Mouse (Mus musculus): ENCODE measurements at regions not wholly inside any gene's neighbourhood (a gene's known extent, or its start where the extent isn't known, plus 50 kb on each side); places are given as distances from the start of the nearest gene placed in this dataset.

DNA sequence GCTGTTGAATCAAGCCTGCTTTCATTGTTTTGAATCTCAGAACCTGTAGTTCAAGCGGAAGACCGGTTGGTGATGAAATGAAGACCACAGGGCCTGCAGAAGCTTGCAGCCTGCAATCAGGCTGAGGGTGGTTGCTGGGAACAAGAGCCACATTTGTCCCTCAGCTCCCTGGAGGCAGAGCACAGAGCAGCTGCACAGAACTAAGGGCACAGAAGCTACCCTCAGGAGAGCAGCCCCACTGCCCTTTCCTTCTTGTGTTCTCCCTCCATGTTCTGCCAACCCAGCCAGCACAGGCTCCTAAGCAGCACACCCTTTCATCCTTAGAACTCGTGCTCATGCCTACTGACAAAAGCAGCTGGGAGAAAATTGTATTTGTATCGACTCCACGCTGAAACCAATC is 225.9 kb upstream of the Zbtb20 start:
- no peak for TF ChIP-seq EP300 (IDR thresholded peaks at IDR 0.05; ENCODE audit: low read depth)
- no peak for TF ChIP-seq CTCF (IDR thresholded peaks at IDR 0.05; ENCODE audit: low read depth)
- Histone ChIP-seq H3K27ac (ENCODE audit: low read depth) (no peak overlapping the region), H3K4me1 (ENCODE audit: control insufficient read depth, insufficient read depth) (no peaks in the 10 kb centered on the region), H3K36me3 (replicated peaks; ENCODE audit: control insufficient read depth, insufficient read depth, low read length) (no peaks in the 10 kb centered on the region), H3K9me3 (replicated peaks; ENCODE audit: control insufficient read depth, low read length) (no peaks in the 10 kb centered on the region; the same call in 1 of the 2 replicates), H3K9ac (replicated peaks; ENCODE audit: low read depth, low read length) (no peak overlapping the region), H3K27me3 (ENCODE audit: control insufficient read depth, insufficient read depth, low read length) (no peaks in the 10 kb centered on the region), H3K4me2 (ENCODE audit: low read depth, low read length) (no peak overlapping the region), H3K4me3 (ENCODE audit: low read depth, low read length) (no peak overlapping the region)
- DNase-seq (ENCODE audit: low spot score), result no peak
- 81% methylated on average over 5 of the region's 5 CpGs for WGBS
- ATAC-seq (ENCODE audit: insufficient read depth, low read depth), result no peak

DNA sequence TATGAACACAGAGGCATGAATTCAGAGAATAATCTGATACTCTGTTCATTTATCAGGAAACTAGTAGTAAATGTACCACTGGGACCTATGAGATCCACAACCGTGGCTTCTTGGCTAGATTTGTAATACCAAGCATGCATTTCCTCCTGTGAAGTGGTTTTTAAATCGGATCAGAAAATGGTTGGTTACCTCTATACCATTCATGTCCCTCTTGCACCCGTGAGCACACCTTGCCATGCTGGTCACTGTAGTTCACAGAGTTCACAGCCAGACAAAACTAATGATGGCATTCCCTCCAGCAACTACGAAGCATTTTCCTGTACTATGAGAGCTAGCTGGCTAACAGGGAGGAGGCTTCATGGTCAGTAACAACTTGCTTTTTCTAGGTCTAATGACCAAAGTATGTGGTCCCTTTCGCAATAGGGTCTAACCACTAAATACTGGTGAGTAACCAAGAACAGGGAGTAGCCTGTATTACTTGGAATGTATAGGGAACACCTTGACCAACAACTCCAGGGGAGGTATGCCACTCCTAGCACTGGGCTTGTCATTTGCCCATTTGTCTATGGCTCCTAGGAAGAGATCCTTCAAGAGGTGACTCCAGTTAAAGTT is 227.0 kb upstream of the Zbtb20 start:
- H3K9me3 ChIP-seq (replicated peaks; ENCODE audit: control insufficient read depth, low read length), result no peaks in the 10 kb centered on the region; the same call in 1 of the 2 replicates
- 83% methylated on average over 5 of the region's 5 CpGs for whole genome bisulfite sequencing
- no peak overlapping the region for H3K9ac ChIP-seq (replicated peaks; ENCODE audit: low read depth, low read length)
- no peaks in the 10 kb centered on the region for H3K4me1 ChIP-seq (ENCODE audit: control insufficient read depth, insufficient read depth)
- no peak overlapping the region for H3K4me2 ChIP-seq (ENCODE audit: low read depth, low read length)
- no peak overlapping the region for H3K27ac ChIP-seq (ENCODE audit: low read depth)
- no peaks in the 10 kb centered on the region for H3K27me3 ChIP-seq (ENCODE audit: control insufficient read depth, insufficient read depth, low read length)
- H3K36me3 ChIP-seq (replicated peaks; ENCODE audit: control insufficient read depth, insufficient read depth, low read length), result no peaks in the 10 kb centered on the region
- no peak for TF ChIP-seq CTCF (IDR thresholded peaks at IDR 0.05; ENCODE audit: low read depth)
- no peak for TF ChIP-seq EP300 (IDR thresholded peaks at IDR 0.05; ENCODE audit: low read depth)
- no peak for DNase-seq (ENCODE audit: low spot score)
- H3K4me3 ChIP-seq (ENCODE audit: low read depth, low read length), result no peak overlapping the region
- ATAC-seq (ENCODE audit: insufficient read depth, low read depth), result no peak

DNA sequence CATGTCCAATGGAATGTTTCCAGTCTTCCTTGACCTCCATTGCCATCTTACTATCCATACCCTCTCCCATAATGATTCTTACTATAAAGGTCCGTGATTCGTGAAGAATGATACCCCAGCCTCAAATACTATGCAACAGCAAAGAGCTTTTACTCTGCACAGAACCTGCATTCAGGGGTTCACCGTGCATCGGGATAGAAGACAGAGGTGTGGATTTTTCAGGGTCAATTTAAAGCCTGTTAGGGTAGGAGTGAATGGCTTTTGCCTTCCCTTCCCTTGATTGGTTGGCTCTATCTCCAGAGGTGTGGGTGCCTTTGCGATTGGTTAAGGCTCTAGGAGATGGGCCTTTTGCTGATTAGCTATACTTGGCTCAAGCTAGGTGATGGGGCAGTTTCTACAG is 227.9 kb upstream of the Zbtb20 start:
- Histone ChIP-seq H3K9me3 (replicated peaks; ENCODE audit: control insufficient read depth, low read length) (no peaks in the 10 kb centered on the region), H3K4me1 (ENCODE audit: control insufficient read depth, insufficient read depth) (no peaks in the 10 kb centered on the region), H3K4me3 (ENCODE audit: low read depth, low read length) (no peak overlapping the region), H3K27me3 (ENCODE audit: control insufficient read depth, insufficient read depth, low read length) (no peaks in the 10 kb centered on the region), H3K9ac (replicated peaks; ENCODE audit: low read depth, low read length) (no peak overlapping the region), H3K4me2 (ENCODE audit: low read depth, low read length) (no peak overlapping the region), H3K36me3 (replicated peaks; ENCODE audit: control insufficient read depth, insufficient read depth, low read length) (no peaks in the 10 kb centered on the region), H3K27ac (ENCODE audit: low read depth) (no peak overlapping the region)
- ATAC-seq (ENCODE audit: insufficient read depth, low read depth) (no peak), DNase-seq (ENCODE audit: low spot score) (no peak)
- 87% methylated on average over 5 of the region's 5 CpGs for WGBS
- no peak for TF ChIP-seq EP300 (IDR thresholded peaks at IDR 0.05; ENCODE audit: low read depth)
- no peak for TF ChIP-seq CTCF (IDR thresholded peaks at IDR 0.05; ENCODE audit: low read depth)

DNA sequence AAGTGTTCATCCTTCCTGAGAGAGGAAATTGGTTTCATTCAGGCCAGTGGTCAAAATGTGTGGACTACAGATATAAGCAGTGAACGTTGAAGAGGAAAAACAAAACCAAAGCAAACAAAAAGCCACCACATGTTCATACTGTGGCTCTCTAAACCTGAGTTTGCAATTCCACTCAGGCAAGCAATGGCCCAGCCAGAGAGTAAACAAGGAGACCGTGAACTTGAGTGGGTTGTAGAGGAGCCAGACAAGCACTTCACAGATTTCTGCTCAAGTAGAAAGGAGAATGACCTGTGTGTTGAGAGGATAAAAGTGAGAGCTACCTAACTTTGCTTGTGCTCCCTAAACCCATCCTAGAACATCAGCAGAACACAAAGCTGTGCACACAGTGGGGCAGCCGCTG is 239.9 kb upstream of the Zbtb20 start:
- Histone ChIP-seq H3K36me3 (replicated peaks; ENCODE audit: control insufficient read depth, insufficient read depth, low read length) (no peaks in the 10 kb centered on the region), H3K9ac (replicated peaks; ENCODE audit: low read depth, low read length) (no peak overlapping the region), H3K4me2 (ENCODE audit: low read depth, low read length) (no peak overlapping the region), H3K4me1 (ENCODE audit: control insufficient read depth, insufficient read depth) (no peaks in the 10 kb centered on the region), H3K9me3 (replicated peaks; ENCODE audit: control insufficient read depth, low read length) (no peaks in the 10 kb centered on the region), H3K4me3 (ENCODE audit: low read depth, low read length) (no peak overlapping the region), H3K27me3 (ENCODE audit: control insufficient read depth, insufficient read depth, low read length) (no peaks in the 10 kb centered on the region), H3K27ac (ENCODE audit: low read depth) (no peak overlapping the region)
- WGBS, result 62% methylated on average over 3 of the region's 3 CpGs
- ATAC-seq (ENCODE audit: insufficient read depth, low read depth) (no peak), DNase-seq (ENCODE audit: low spot score) (no peak)
- no peak for TF ChIP-seq CTCF (IDR thresholded peaks at IDR 0.05; ENCODE audit: low read depth)
- TF ChIP-seq EP300 (IDR thresholded peaks at IDR 0.05; ENCODE audit: low read depth), result no peak

DNA sequence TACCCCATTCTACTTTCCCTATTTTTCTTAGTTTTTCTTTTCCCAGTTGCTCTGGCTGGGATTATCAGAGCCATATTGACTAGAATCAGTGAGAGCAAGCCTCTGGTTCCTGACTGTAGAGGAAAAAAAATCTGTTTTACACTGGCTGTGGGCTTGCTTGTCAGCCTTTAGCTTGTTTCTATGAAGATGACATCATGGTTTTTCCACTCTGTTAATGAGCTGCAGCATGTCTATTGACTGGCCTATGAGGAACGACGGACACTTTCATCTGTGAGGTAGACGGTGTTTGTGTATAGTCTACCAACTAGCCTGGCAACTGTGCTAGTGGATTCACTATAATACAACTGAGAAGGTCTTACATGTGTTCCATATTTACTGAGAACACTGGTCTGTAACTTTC is 248.0 kb upstream of the Zbtb20 start:
- no peaks in the 10 kb centered on the region for H3K4me1 ChIP-seq (ENCODE audit: control insufficient read depth, insufficient read depth)
- no peak overlapping the region for H3K27ac ChIP-seq (ENCODE audit: low read depth)
- H3K27me3 ChIP-seq (ENCODE audit: control insufficient read depth, insufficient read depth, low read length), result no peaks in the 10 kb centered on the region
- no peaks in the 10 kb centered on the region for H3K9me3 ChIP-seq (replicated peaks; ENCODE audit: control insufficient read depth, low read length)
- ATAC-seq (ENCODE audit: insufficient read depth, low read depth) (no peak), DNase-seq (ENCODE audit: low spot score) (no peak)
- H3K4me2 ChIP-seq (ENCODE audit: low read depth, low read length), result no peak overlapping the region
- TF ChIP-seq CTCF (IDR thresholded peaks at IDR 0.05; ENCODE audit: low read depth) (no peak), EP300 (IDR thresholded peaks at IDR 0.05; ENCODE audit: low read depth) (no peak)
- no peak overlapping the region for H3K4me3 ChIP-seq (ENCODE audit: low read depth, low read length)
- no peak overlapping the region for H3K9ac ChIP-seq (replicated peaks; ENCODE audit: low read depth, low read length)
- WGBS, result 48% methylated on average over 3 of the region's 3 CpGs
- no peaks in the 10 kb centered on the region for H3K36me3 ChIP-seq (replicated peaks; ENCODE audit: control insufficient read depth, insufficient read depth, low read length)

DNA sequence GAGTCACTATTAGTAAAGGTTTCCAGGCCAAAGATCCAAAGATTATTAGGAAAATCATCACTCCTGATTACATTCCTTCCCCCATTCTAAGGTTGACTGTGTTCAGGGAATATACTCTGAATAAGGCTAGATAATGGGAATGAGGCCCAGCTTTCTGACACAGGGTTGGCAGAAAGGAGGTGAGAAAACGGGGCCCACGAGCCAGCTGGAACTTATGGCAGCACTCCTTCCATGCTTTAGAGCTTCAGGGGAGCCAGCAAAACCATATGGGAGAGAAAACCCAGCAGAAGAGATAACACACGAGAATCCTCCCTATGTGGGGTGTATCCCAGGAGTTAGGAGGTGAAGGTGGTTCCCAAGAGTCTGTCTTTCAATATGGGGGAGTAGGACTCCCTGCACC is 259.8 kb upstream of the Zbtb20 start:
- Histone ChIP-seq H3K4me3 (ENCODE audit: low read depth, low read length) (no peak overlapping the region), H3K27ac (ENCODE audit: low read depth) (no peak overlapping the region), H3K4me2 (ENCODE audit: low read depth, low read length) (no peak overlapping the region), H3K4me1 (ENCODE audit: control insufficient read depth, insufficient read depth) (no peaks in the 10 kb centered on the region), H3K36me3 (replicated peaks; ENCODE audit: control insufficient read depth, insufficient read depth, low read length) (no peaks in the 10 kb centered on the region), H3K9ac (replicated peaks; ENCODE audit: low read depth, low read length) (no peak overlapping the region), H3K9me3 (replicated peaks; ENCODE audit: control insufficient read depth, low read length) (no peaks in the 10 kb centered on the region), H3K27me3 (ENCODE audit: control insufficient read depth, insufficient read depth, low read length) (no peaks in the 10 kb centered on the region)
- WGBS, result 65% methylated on average over 3 of the region's 3 CpGs
- TF ChIP-seq CTCF (IDR thresholded peaks at IDR 0.05; ENCODE audit: low read depth) (no peak), EP300 (IDR thresholded peaks at IDR 0.05; ENCODE audit: low read depth) (no peak)
- no peak for ATAC-seq (ENCODE audit: insufficient read depth, low read depth)
- no peak for DNase-seq (ENCODE audit: low spot score)

All from heart, postnatal 0 days (tissue).